Comparison of ENCODE assay signal across 14 mouse cellular contexts in the genomic region with DNA sequence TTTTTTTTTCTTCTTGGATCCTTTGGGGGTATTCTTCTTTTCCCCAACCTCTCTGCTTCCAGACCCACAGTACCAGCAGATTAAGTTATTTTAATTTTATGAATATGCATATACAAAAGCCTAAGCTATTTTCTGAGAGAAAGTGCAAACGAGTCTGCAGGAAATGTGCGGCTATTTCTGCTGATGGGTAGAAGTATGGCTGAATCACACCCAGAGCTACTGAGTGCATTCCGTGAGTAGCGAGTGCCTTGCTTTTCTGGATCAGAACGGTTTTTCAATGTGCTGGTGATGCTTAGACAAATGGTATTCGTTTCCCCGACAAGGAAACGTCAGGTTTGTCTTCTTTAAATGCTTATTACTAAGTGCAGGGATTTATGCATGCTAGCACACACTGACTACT.
"Had no signal": no experiment of that assay in that cellular context is flagged by ENCODE, and none has a peak within 500 bp of the region (broad histone marks: within the 10 kb centered on the region; RNA-seq: fewer than 3 reads in every experiment).

No protein-coding gene starts in this region.

- DNase-seq: kidney, adult 2 months; kidney, postnatal 25 days; liver, embryonic 13.5 days; lung, adult 2 months; lung, postnatal 14 days; lung, postnatal 4 days; thymus, postnatal 25 days had no signal

- H3K27me3 ChIP-seq: liver, embryonic 13.5 days; neural tube, embryonic 12.5 days; neural tube, embryonic 15.5 days had no signal

- H3K4me3 ChIP-seq: layer of hippocampus, adult 2 months; liver, embryonic 13.5 days; neural tube, embryonic 12.5 days; neural tube, embryonic 15.5 days had no signal

- H3K36me3 ChIP-seq: liver, embryonic 13.5 days; neural tube, embryonic 12.5 days; neural tube, embryonic 15.5 days had no signal

- H3K27ac ChIP-seq: kidney, postnatal 0 days; layer of hippocampus, adult 2 months; liver, embryonic 13.5 days; neural tube, embryonic 12.5 days; neural tube, embryonic 15.5 days; stomach, postnatal 0 days had no signal

- H3K4me2 ChIP-seq: liver, embryonic 13.5 days; midbrain, embryonic 11.5 days had no signal

- H3K9ac ChIP-seq: liver, embryonic 13.5 days; neural tube, embryonic 12.5 days; neural tube, embryonic 15.5 days had no signal

- H3K4me1 ChIP-seq: liver, embryonic 13.5 days; neural tube, embryonic 12.5 days had no signal

- H3K9me3 ChIP-seq: neural tube, embryonic 12.5 days; neural tube, embryonic 15.5 days had no signal

- ATAC-seq: intestine, postnatal 0 days had no signal
